Mouse (Mus musculus): ENCODE results near the gene Gm3029. TPM values are rescaled to one million over a fixed set of nuclear protein-coding genes. Genes with fewer than 3 reads are reported as not detected.

The Gm3029 gene
- polyA plus RNA-seq (2012): not detected in 2 replicates

GRCm38 (mm10) chr14:3931456-3931855, at the start of gene Gm3029:
Gm3029 (plus strand) TSS chr14:3931756.

GRCm38 (mm10) chr14:3883872-3884271, 47.7 kb upstream of the Gm3029 start, which contains the start of gene Gm2916:
Gm2916 (plus strand) TSS chr14:3884172.

GRCm38 (mm10) chr14:3963247-3963646, 31.7 kb downstream of the Gm3029 start, which contains the start of gene Gm3095:
Gm3095 (plus strand) TSS chr14:3963547.

Other genes starting within 250 kb of the Gm3029 start
- not detected in 2 replicates for gene Gm3043, start 243.0 kb upstream of the Gm3029 start, polyA plus RNA-seq (2012)
- gene Gm3002, start 121.7 kb upstream of the Gm3029 start, polyA plus RNA-seq (2012): not detected in 2 replicates
- 0.03 TPM in 1 of 2 replicates, not detected in the other for gene Gm3033, start 85.5 kb upstream of the Gm3029 start, polyA plus RNA-seq (2012)
- gene Gm2916, start 47.6 kb upstream of the Gm3029 start, polyA plus RNA-seq (2012): not detected in 2 replicates
- gene Gm3095, start 31.8 kb downstream of the Gm3029 start, polyA plus RNA-seq (2012): not detected in 2 replicates
- not detected in 2 replicates for gene Gm3099, start 66.6 kb downstream of the Gm3029 start, polyA plus RNA-seq (2012)
- gene Gm5796, start 92.2 kb downstream of the Gm3029 start, polyA plus RNA-seq (2012): 0.04 TPM in 1 of 2 replicates, not detected in the other
- gene Gm3115, start 152.4 kb downstream of the Gm3029 start, polyA plus RNA-seq (2012): not detected in 2 replicates
- gene Gm8108, start 178.8 kb downstream of the Gm3029 start, polyA plus RNA-seq (2012): not detected in 2 replicates
- not detected in 2 replicates for gene Gm3127, start 233.3 kb downstream of the Gm3029 start, polyA plus RNA-seq (2012)

Data from megakaryocyte-erythroid progenitor cell, adult 5 weeks (primary cell).